Mouse (Mus musculus) hindbrain, embryonic 15.5 days (tissue): Measurements from ENCODE around the gene Dmrta2. TPM values are rescaled to one million over a fixed set of nuclear protein-coding genes. Genes with fewer than 3 reads are reported as not detected.

Experiments used
- ATAC-seq: fragments of 200-750 bp; cut with Nextera tagmentation; 2 replicates; pipeline ENCODE4 v1.8.0; 2017; ENCODE audit warnings: low read depth, moderate number of reproducible peaks, moderate TSS enrichment; ENCODE audit not compliant: low FRiP score
- H3K27ac ChIP-seq: fragments of 300-500 bp; sonication (generic); replicated peaks from 2 replicates; pipeline ENCODE4 v1.5.1; 2015; ENCODE audit warnings: mild to moderate bottlenecking, inconsistent platforms
- H3K27me3 ChIP-seq: fragments of 300-500 bp; sonication (generic); 2 replicates; pipeline ENCODE4 v1.6.1; 2015; ENCODE audit warnings: control low read depth, inconsistent platforms
- H3K36me3 ChIP-seq: fragments of 300-500 bp; sonication (generic); 2 replicates; pipeline ENCODE4 v1.6.1; 2015; ENCODE audit warnings: control low read depth, inconsistent platforms
- H3K4me1 ChIP-seq: fragments of 300-500 bp; sonication (generic); replicated peaks from 2 replicates; pipeline ENCODE4 v1.6.1; 2015; ENCODE audit warnings: control low read depth, inconsistent platforms
- H3K4me2 ChIP-seq: fragments of 300-500 bp; sonication (generic); 2 replicates; pipeline ENCODE4 v1.6.1; 2015; ENCODE audit warnings: moderate library complexity, mild to moderate bottlenecking, inconsistent platforms
- H3K4me3 ChIP-seq: fragments of 300-500 bp; sonication (generic); 2 replicates; pipeline ENCODE4 v1.5.1; 2015; ENCODE audit warnings: mild to moderate bottlenecking, inconsistent platforms
- H3K9ac ChIP-seq: fragments of 300-500 bp; sonication (generic); 2 replicates; pipeline ENCODE4 v1.6.1; 2015; ENCODE audit warnings: inconsistent platforms
- H3K9me3 ChIP-seq: fragments of 300-500 bp; sonication (generic); 2 replicates; pipeline ENCODE4 v1.6.1; 2016; ENCODE audit warnings: control low read depth, inconsistent platforms
- WGBS: fragments of 180-500 bp; shearing (Covaris S2); methylation state at CpG from one replicate; pipeline ENCODE4 v1.1.7; 2015; 5-methylcytosine and 5-hydroxymethylcytosine counted together
- polyA plus RNA-seq: library from polyadenylated mRNA; unstranded; fragments of >200 nt; fragmentation: Nextera tagmentation; extraction: Ambion mirVana; gene quantifications from 2 replicates; pipeline ENCODE4 v1.2.1, GENCODE M21; 2015

Dmrta2 gene
- polyA plus RNA-seq, 1 experiment from 2014 or later: 0.06 TPM

GRCm38 (mm10) chr4:109969561-109969960 lies 8.3 kb upstream of the Dmrta2 start:
- peaks cover 4% of the 10 kb centered on the region; the same call in 1 of the 2 replicates for H3K4me1 ChIP-seq
- WGBS: 86% methylated on average over 5 of the region's 5 CpGs
- no peak overlapping the region for H3K9ac ChIP-seq
- H3K27me3 ChIP-seq: peaks cover 38% of the 10 kb centered on the region
- H3K36me3 ChIP-seq: no peaks in the 10 kb centered on the region
- H3K27ac ChIP-seq: no peak overlapping the region
- ATAC-seq: no peak
- no peak overlapping the region for H3K4me3 ChIP-seq
- no peak overlapping the region for H3K4me2 ChIP-seq
- no peaks in the 10 kb centered on the region for H3K9me3 ChIP-seq

- Histone ChIP-seq H3K27ac (no peak overlapping the region), H3K9me3 (no peaks in the 10 kb centered on the region), H3K36me3 (no peaks in the 10 kb centered on the region), H3K9ac (no peak overlapping the region), H3K4me2 (no peak overlapping the region), H3K4me1 (peaks cover 19% of the 10 kb centered on the region), H3K27me3 (peaks cover 82% of the 10 kb centered on the region), H3K4me3 (no peak overlapping the region)
- ATAC-seq: no peak
- 1% methylated on average over 20 of the region's 20 CpGs for WGBS
Observed at GRCm38 (mm10) chr4:109973991-109974654, 3.7 kb upstream of the Dmrta2 start.

DNA sequence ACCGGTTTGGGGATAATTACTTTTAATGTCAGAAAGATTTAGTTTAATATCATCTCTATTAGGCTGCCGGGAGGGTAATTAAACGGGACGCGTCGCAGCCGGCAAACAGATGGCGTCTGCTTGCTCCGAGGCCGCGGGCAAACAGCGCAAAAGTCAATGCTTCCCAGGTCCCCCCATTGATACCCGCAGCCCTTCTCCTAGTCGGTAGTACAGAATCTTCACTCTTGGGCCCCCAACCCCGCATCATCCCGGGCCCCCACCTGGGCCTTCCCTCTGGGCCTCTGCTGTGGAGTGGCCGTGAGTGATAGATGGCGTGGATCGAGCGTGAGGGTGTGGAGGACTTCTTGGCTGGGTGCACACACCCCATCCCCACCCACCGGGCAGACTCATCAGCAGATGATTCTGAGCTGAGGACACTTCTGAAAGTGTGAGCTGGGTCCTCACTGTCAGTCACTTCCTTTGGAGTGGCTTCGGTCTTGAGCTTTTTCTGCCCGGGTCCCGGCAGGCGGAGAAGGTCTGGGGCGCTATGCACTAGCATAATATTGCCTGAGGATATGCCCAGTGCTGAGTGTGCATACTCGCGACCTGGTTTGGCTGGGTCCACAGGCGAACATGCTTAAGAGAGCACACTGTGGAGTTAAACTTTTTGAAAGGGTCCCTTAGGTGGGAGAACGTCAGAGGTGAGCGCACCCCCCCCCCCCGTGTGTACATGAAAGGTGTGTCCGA lies 3.0 kb upstream of the Dmrta2 start:
- 1% methylated on average over 33 of the region's 33 CpGs for WGBS
- H3K4me1 ChIP-seq: peaks cover 21% of the 10 kb centered on the region
- H3K4me2 ChIP-seq: 0 out of 2 replicates have a peak overlapping the region, but pooled peaks have one; percentile 18
- H3K36me3 ChIP-seq: no peaks in the 10 kb centered on the region
- ATAC-seq: no peak; the same call in 1 of the 2 replicates
- peaks cover 88% of the 10 kb centered on the region for H3K27me3 ChIP-seq
- no peak overlapping the region for H3K4me3 ChIP-seq
- no peak overlapping the region for H3K9ac ChIP-seq
- no peaks in the 10 kb centered on the region for H3K9me3 ChIP-seq
- no peak overlapping the region for H3K27ac ChIP-seq

- Histone ChIP-seq H3K4me3 (no peak overlapping the region), H3K27me3 (peaks cover 94% of the 10 kb centered on the region), H3K4me1 (peaks cover 25% of the 10 kb centered on the region), H3K9ac (no peak overlapping the region), H3K4me2 (no peak overlapping the region), H3K9me3 (no peaks in the 10 kb centered on the region), H3K27ac (no peak overlapping the region), H3K36me3 (no peaks in the 10 kb centered on the region)
- no peak; the same call in 1 of the 2 replicates for ATAC-seq
- WGBS: 9% methylated on average over 25 of the region's 25 CpGs
Observed at GRCm38 (mm10) chr4:109975381-109976240, 2.2 kb upstream of the Dmrta2 start.

DNA sequence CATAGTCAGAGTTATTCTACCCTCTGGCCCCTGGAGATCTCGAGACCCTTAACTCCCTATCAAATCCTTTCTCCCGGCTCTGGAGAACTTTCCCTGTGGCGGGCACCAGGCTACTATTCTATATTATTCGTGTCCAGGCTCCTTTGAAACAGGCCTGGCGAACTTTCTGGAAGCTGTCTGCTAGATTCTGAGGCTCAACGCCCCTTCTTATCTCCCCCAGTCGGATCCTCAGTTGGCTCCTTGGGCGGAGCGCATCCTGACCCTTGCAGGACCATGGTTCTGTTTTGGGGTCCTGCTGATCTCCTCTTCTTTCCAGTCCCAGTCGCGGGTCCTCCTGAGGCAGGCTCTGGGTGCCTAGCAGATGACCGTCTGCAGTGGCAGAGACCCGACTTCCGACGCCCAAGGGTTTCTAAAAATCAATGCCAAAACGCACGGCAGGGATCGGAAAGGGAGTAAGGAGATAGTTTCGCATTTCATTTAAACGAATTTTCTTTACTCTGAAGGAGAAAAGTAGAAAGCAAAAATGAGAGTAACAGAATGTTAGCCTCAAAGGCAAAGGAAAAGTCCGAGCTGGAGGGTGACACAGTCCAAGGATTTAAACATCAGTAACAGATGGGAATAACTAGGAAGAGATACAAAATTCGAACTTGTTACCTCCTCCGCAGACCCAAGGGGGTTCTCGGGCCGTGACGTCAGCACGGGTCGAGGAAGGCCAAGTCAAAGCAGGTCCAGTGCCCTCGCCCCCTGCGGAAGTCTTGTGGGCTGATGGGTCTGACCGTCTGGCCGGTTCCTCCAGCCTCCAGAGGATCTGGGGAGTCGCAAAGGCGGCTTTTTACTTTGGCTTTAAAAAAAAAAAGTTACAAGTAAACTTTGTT lies 1.3 kb upstream of the Dmrta2 start:
- Histone ChIP-seq H3K27me3 (peaks cover 94% of the 10 kb centered on the region), H3K4me2 (no peak overlapping the region), H3K27ac (no peak overlapping the region), H3K4me1 (peaks cover 25% of the 10 kb centered on the region), H3K9ac (no peak overlapping the region), H3K4me3 (no peak overlapping the region), H3K36me3 (no peaks in the 10 kb centered on the region), H3K9me3 (no peaks in the 10 kb centered on the region)
- WGBS: 2% methylated on average over 34 of the region's 34 CpGs
- no peak for ATAC-seq

DNA sequence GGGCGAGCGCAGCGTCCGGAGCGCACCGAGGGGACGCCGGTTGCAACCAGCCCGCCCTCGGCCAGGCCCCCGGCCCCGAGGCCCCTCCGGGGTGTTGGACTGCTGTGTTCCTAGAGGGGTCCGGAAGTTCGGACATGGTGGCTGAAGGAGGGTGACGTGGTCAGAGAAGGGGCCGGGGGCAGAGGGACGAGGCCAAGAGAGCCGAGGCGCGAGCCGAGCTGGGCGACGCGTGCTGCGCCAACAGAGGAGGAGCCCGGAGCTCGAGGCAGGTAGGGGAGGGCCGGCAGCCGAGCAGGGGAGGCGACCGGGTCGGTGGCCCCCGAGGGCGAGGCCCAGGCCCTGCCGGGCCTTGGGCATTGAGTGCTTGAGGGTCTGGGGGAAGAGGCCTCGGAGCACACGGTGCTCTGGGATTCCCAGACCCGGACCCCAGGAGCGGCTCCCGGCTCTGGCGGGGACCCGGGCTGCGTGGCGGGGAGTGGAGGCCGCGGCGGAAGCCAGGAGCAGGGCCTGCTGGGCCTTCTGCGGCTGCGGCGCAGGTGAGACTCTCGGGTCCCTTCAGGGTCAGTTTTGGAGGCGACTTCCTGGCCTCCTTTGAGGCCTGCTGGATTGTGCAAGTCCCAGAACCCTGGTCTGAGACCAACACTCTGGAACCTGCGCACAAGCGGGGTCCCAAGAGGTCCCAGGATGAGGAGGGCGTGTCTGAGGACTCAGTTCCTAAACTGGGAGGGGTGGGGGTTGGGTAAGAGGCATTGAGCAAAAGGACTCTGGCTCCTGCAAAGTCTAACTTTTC lies 410 bp downstream of the Dmrta2 start:
- WGBS: 2% methylated on average over 55 of the region's 56 CpGs
- Histone ChIP-seq H3K9ac (no peak overlapping the region), H3K4me2 (peak overlapping the region; percentile 49), H3K4me1 (peaks cover 34% of the 10 kb centered on the region), H3K27me3 (peaks cover 89% of the 10 kb centered on the region), H3K36me3 (no peaks in the 10 kb centered on the region), H3K9me3 (no peaks in the 10 kb centered on the region), H3K4me3 (peak overlapping the region; percentile 27), H3K27ac (no peak overlapping the region)
- peak; percentile 19; the same call in 1 of the 2 replicates for ATAC-seq

DNA sequence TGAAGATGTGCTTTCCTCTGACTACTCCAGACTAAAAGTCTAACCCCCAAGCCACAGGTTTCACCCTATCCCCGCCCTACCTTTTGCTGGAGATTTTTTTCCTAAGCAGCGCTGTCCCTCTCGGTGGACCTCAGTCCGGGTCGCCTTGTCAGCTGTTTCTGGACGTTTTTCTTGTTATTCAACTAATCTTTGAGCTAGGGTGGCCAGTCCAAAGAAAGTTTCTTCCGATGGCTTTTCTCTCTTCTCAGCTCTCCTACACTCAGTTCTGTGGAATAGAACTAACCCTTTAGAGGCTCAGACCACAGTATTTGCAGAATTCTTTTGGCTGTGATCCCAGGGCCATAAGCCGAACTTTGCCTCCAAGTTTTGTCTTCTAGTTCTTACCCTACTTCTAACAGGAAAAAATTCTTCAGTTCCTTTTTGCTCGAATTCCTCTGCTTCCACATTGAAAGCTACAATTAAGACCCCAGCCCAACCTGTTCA lies 1.0 kb downstream of the Dmrta2 start:
- no peak overlapping the region for H3K4me3 ChIP-seq
- 3% methylated on average over 9 of the region's 9 CpGs for WGBS

GRCm38 (mm10) chr4:109979461-109980320 lies 1.8 kb downstream of the Dmrta2 start:
- no peak for ATAC-seq
- WGBS: under 1% methylated on average over 66 of the region's 66 CpGs

More for the DNA sequence above, 1.0 kb downstream of the Dmrta2 start:
- Histone ChIP-seq H3K4me2 (no peak overlapping the region), H3K27me3 (peaks cover 86% of the 10 kb centered on the region), H3K9me3 (no peaks in the 10 kb centered on the region), H3K36me3 (no peaks in the 10 kb centered on the region), H3K4me1 (peaks cover 34% of the 10 kb centered on the region), H3K9ac (no peak overlapping the region), H3K27ac (no peak overlapping the region)
- no peak for ATAC-seq

GRCm38 (mm10) chr4:109980321-109981082 lies 2.6 kb downstream of the Dmrta2 start:
- Histone ChIP-seq H3K27ac (no peak overlapping the region), H3K9ac (no peak overlapping the region)
- 1% methylated on average over 29 of the region's 29 CpGs for WGBS

More at GRCm38 (mm10) chr4:109979461-109980320, 1.8 kb downstream of the Dmrta2 start:
- no peaks in the 10 kb centered on the region for H3K9me3 ChIP-seq
- H3K4me2 ChIP-seq: peak overlapping the region; percentile 36; the same call in 1 of the 2 replicates
- H3K4me1 ChIP-seq: peaks cover 29% of the 10 kb centered on the region
- H3K27me3 ChIP-seq: peaks cover 87% of the 10 kb centered on the region
- H3K4me3 ChIP-seq: peak overlapping the region; percentile 11
- H3K36me3 ChIP-seq: no peaks in the 10 kb centered on the region
- H3K9ac ChIP-seq: no peak overlapping the region
- H3K27ac ChIP-seq: no peak overlapping the region

More at GRCm38 (mm10) chr4:109980321-109981082, 2.6 kb downstream of the Dmrta2 start:
- Histone ChIP-seq H3K4me1 (peaks cover 27% of the 10 kb centered on the region), H3K27me3 (peaks cover 85% of the 10 kb centered on the region), H3K36me3 (no peaks in the 10 kb centered on the region), H3K4me3 (peak overlapping the region; percentile 11; the same call in 1 of the 2 replicates), H3K9me3 (no peaks in the 10 kb centered on the region), H3K4me2 (0 out of 2 replicates have a peak overlapping the region, but pooled peaks have one; percentile 36)
- ATAC-seq: no peak
